Mouse (Mus musculus) ovary, postnatal 36 days (tissue): ENCODE data around the gene Mms19.

Source experiments
- DNase-seq: peaks from one replicate; pipeline ENCODE4 v3.0.0; 2022; ENCODE audit warnings: low spot score, mixed read lengths

Mms19 gene

DNA sequence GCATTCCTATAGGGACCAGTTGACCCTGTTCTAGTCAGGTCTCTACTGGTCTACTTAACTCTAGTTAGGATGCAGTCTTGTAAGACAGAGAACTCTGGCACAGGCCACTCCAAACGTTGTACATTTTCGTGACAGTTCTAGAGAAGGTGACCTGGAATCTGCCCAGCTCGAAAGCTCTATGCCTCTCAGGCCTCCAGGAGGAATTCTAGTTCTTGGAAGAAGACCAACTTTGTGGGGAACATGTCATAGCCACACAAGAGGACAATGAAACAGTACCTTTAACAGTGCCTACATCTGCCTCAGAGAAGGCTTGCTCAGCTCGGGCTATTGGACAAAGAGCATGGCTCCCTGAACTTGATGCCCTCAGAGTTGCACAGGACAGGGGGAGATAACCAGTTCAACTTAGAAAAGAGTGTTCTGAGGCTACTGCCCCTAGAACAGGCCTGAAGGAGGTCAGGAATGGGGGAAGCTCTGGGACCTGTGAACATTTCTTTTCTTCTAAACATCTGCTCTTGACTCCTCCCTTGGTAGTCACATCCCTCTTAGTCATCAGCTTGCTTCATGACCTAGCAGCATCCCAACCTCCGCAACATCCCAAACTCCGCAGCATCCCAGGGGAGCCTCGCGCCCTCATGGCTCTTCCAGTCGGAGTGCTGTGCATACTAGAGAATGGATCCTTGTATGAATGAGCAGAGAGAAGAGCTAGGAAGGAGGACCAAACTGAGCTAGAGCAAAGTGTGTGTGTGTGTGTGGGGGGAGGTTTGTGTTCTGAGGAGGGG is 18.0 kb upstream of the Mms19 start:
- DNase-seq: no peak

DNA sequence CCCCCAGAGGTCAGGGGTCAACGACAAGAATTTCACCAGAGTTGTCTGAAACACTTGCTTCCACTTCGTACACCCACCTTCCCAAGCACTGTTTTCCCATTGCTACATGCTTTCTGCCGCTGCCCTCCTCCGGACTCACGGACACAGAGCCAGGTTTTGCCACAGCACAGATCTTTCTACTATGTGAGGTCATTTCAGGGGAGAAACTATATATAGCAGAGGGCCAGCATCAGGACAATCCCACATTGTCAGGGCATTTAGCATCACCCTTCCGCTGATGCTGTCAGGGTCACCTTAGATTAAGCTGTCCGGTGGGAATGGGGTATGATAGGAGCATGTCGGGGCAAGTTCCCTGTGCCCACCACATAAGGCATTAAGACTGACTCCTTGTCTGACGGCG is 16.1 kb upstream of the Mms19 start:
- DNase-seq: no peak

DNA sequence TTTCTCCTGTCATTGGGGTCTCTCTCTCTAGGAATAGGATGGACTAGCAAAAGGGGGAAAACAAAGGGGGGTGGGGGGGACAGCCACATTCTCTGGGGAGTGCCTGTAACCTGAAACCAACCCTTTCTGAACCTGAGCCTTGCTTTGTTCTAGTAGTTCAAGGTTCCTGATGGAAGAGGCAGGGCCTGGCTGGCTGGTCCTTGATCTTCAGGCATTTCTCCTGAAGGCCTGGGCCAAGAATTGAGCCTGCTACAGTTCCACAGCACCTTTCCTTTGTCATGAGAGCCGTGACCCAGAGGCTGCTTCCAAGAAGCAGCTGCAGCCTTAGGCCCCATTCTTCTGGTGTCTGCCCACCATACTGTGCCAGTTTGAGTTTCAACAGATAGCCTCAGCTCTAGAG is 14.5 kb upstream of the Mms19 start:
- DNase-seq: no peak

DNA sequence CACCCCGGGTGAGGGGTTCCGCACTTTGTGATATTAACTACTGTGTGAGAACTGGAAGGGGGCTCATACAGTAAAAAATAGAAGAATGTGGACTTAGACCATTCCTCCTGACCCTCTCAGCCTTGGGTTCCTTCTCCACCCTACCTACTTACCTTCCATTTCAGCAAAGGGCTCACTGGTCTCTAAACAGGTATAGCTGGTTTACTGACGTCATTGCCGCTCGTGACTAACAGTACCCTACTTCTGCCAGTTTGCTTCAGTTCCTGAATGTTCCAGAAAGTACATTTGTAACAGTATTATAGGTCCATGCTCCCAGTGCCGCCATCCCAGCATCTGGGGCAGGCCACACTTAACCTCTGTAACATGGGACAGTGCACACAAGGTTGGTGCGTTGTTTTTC is 13.1 kb upstream of the Mms19 start:
- DNase-seq: no peak

DNA sequence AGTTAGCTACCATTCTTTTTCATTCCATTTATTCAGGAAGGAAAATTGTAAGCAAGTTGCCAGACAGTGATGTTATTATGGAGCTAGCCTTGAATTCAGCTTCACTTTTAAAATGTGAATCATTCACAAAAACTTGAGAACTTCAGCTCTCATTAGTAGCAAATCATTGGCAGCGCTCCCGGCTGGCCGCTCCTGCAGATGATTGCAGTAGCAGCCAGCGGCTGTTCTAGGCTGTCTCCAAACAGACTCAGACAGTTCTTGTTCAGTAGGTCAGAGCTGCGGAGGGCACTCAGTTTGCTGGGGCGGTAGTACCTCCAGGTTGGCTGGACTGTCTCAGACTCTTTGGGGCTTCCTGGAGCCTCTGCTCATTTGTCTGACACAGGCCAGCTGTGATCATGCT is 12.5 kb upstream of the Mms19 start:
- peak; percentile 78 for DNase-seq

DNA sequence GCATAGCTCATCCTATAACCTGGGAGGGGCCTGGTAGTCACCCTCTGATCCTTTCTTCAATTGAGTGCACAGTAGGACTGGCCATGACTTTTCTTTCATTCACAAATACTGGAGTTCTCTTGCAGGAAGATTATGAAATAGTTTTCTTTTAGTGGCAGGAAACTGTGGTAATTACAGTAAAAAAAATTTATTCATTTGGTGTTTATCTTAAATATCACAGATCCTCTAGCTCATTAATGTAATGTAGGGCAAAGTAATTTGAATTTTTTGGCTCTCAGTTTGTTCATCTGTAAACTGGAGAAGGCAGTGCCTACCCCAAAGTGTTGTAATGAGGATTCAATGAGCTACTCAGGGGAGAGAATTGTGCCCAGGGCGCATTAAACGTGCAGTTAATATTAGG is 12.0 kb upstream of the Mms19 start:
- DNase-seq: no peak

DNA sequence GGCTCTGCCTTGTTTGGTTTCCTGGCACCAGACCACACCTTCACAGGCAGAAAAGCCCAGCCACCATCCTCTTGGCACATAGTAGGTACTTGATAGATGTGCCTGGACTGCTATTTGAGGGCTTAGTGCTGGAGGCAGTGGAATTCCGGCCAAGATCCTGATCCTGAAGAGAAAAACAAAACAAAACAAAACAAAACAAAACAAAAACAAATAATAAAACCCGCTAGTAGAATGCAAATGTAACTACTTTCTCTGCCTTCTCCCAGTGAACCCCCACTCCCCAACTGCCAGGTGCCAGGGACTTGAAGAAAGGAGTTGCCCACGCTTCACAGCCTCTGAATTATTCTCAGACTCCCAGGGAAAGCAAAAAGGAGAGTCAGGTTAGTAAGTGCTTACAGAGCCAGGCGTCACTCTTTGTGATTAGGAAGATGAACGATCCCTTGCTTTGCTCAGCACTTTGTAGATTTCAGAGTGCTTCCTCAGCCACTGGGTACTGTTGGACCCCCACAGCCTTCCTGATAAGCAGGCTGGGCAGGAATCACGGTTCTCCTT is 11.0 kb upstream of the Mms19 start:
- no peak for DNase-seq

DNA sequence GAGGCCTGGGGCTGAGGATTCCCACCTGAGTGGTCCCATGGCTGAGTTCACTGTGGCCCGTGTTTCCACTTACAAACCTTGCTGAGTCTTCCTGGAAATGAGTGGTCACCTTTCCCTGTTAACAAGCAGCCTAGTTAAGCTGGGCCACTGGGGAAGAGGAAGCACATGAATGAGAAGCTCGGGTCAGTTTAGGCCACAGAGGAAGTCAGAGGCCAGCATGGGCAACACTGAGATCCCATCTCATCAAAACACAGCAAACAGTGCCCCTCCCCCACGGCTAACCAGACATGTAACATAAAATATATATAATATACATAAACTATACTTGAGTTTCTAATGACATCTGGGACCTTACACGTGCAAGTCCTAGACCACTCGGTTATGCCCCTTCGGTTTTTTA is 8.9 kb upstream of the Mms19 start:
- no peak for DNase-seq

DNA sequence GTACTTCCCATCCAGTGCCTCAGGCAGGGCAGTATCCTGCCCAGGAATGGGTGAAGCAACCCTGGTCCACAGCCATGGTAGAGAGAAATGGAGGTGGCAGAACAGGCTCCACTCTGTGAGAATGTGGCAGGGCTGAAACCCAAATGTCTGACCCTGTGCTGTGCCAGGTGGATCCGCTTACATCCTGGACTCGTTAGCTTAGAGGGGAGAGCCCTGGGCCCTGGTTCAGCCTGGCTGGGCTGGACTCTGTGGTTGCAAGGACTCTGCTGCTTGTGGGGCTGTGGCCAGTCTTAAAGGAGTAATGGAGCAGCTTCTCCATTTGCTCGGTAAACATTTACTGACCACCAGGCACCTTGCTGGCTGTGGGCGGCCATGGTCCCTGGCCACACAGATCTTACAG is 6.2 kb upstream of the Mms19 start:
- DNase-seq: no peak

DNA sequence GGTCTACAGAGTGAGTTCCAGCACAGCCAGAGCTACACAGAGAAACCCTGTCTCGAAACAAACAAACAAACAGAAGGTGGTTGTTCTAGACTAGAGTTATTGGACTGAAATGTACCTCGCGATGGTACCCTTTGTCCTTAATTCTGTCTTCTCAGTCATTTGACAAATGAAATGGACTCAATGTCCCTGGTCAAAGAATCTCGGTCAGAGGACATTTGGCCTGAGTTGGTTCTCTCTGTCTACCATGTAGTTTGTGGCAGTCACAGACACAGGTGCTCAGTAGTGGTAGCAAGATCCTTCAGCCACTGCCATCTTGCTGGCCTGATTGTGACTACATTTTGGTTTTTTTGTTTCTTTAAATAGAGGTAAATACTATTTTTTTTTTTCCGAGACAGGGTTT is 5.0 kb upstream of the Mms19 start:
- no peak for DNase-seq

DNA sequence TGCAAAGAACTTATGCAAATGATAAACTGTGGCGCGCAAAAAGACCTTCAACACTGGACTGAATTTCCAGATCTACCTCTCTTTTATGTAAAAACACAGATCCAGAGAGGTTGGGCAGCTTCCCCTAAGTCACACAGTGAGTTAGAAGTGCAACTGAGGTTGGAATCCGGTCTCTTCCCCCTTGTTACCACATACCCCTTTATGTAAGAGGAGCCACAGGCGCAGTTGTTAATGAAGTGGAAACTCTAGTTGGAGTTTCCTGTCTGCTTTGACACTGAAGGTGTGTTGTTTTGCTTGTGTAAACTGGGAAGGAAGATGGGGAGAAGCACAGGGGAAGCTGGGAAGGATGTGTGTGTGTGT is 1.8 kb upstream of the Mms19 start:
- DNase-seq: no peak

DNA sequence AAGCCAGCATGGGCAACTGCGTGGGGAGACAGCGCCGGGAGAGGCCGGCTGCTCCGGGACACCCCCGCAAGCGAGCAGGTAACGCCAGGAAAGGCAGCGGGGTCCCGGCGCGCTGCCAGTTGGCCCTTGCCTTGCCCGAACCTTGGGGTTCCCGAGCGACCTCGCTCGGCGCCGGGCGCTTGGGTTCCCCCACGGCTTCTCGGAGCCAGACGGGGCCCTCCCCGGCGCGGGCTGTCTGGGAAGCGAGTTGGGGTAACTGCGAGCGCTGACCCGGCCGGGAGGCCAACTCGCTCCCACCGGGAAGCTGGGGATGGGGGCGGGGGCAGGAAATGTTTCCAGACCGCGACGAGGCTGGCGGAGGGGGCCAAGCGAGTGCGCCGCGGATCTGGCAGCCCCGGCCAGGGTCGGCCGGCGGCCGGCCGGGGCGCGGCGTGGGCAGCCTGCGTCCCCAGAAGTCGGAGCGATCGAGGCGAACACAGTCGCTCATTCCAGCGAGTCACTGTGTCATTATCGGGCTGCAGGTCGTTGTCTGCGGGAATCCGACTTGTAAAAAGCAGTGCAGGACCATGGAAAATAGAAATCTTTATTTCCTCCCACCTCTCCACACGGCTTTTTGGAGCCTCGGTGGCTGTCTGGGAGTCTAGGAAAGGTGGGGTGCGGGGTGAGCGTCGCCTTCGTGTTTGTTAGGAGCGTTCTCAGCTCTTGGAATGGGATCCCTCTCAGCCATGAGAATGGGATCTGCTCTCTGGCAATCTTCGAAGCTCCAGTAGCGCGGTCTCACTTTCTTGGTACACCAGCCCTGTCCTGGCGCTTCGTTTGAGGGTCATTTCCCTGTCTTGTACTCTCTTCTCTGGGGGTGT is 1.2 kb upstream of the Mms19 start:
- DNase-seq: peak; percentile 13

DNA sequence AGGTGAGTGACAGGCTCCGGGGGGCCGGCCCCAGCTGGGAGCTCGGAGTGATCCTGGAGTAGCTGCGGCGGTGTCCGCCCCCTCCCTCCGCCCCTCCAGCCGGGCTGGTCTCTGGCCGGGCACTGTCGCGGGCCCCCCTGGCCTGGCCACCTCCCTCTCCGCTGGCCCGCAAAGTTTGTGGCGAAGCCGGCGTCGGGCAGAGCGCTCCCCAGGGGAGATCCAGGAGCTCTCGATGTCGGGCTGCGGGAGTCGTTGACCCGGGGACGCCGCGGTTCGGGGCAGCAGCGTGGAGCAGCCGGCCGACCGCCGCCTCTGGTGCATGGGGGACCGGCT is 604 bp upstream of the Mms19 start, which contains the start of gene Ubtd1:
Gene Ubtd1 (plus strand): TSS at position 169 of the 333 bp plus-strand sequence.
- DNase-seq: no peak

DNA sequence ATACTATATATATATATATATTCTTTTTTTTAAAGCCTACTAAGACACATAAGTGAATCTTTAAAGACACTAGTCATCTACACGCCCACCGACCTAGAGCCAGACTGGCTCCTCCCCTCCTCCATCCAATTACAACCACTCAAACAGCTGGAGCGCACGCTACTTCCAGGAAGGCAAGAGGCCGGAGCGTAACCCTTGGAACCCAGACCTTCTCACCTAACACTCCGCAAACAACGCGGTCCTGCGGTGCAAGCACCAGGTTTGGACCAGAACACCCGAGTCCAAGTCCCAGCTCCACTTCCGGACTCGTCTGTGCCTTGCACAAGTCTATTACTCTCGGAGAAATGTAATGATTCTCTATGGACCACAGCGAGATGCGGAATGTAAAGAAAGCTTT is 537 bp downstream of the Mms19 start:
- no peak for DNase-seq

DNA sequence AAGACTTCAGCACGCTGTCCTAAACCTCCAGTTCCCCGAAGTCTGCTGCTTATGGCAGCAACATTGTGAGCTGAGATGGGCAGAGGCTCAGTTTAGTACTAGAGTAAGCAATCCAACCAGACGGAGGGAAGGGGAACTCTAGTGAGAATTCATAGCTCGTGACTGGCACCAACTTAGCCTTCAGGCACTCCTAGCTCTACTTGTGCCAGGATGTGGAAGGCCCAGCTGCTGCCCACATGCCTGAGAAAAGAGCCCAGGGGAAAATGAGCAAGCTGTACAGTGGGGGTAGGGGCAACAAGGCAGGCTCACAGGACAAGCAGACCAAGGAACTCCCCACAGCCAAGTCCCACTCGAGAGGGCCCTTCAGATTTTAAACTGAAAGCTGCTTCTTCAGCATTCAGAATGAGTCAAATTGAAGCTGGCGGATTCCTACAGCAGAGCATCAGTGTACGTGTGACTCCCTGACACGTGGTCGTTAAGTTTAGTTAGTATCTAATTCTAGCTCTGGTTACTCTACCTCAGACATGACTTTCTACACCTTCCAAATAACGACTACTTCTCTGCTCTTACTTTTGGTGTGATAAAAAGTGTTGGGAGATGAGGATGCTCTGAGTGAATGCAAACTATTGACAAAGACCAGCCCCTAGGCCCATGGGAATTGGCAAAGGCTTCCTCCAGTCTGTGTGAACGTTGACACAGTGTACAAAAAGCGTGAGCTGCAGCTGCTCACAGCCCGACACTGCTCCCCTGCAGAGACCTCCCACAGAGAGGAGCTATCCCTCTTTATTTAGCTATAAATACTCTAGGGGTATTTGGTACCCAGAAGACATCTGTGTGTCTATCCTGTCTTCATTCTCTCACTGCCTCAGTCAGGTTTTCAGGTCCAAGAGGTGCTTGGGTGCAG is 6.8 kb downstream of the Mms19 start:
- DNase-seq: no peak

DNA sequence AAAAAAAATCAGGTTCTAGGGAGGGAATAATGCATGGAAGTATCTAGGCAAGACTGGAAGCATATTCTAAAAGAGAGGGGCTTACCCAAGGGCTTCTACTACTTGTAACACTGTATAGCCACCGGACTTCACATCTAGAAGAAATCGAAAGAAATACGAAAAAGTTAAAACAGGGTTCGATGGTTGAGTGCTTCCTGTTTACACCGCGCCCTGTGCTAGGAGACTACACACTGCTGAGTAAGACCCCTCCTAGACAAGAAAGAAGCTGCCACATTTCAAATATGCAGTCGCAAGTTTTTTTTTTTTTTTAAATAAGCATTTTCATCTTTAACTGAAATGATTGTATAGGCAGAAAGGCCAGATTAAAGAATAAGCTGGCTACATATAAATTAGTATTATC is 11.3 kb downstream of the Mms19 start:
- DNase-seq: no peak

DNA sequence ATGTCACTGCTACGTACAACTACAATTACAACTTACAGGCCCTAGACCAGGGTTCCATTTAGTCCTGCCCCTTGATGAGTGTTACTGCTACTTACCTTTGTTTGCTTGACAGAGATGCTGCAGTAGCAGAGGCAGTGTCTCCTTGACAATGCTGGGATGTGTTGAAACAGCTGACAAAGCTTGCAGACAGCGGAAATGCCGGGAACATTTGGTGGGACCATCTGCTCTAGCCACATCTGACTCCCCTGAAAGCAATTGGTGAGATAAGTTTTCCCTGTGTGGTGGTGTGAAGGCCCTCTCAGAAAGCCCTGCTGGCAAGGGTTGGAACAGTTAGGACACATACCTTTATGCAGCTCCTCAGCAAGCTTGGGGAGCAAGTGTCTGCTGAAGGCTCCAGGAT is 27.4 kb downstream of the Mms19 start:
- DNase-seq: no peak

DNA sequence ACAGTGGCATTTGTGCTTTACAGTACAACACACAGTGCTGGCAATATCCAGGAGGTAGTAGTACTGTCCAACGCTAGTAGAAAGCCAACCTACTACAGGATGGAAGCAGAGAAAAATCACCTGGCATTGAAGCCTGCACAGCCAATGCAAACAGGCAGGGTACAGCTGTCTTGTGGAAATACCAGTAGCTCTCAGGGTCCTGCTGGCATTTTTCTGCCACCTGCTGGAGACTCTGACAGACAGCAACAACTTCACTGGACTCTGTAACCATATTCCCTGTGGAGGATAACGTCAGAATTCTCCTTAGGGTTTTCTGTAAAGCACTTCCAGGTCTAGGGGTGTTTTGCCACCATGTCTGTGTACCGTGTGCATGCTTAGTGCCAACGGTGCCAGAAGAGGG is 28.7 kb downstream of the Mms19 start:
- DNase-seq: no peak

DNA sequence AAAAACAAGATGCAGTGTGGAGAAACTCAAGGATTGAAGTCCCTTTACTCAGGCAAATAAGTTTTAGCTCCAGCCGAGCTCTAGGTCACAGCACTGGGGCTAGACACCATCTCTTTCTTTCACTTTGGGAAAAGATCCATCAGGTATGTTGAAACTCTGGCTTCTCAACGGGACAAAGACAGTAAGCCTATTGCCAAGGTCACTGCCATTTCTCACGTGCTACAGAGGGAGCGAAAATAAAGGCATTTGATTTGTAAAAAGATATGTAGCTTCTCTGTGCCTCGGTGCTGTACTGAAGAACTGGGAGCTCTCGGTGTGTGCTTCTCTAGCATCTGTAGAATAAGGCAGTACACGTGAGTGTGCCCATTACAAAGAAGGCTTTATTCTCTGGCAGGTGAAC is 37.1 kb downstream of the Mms19 start:
- DNase-seq: no peak

DNA sequence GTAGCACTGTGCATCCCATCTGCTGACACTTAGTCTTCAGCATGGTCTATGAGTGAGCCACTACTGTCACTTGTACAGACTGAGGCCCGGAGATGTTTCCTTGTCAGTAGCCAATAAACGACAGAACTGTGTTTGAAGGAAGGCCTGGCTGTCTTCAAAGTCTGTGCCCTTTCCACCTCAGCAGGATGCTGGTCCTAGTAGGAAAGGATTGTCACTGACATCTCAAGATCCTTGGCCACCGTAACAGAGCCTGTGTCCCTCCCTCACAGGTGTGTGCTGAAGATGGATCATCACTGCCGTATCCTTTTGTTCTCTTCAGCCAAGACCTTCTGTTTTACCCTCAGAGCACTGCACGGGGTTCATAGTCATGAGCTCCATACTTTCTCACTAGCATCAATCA is 42.4 kb downstream of the Mms19 start:
- no peak for DNase-seq

DNA sequence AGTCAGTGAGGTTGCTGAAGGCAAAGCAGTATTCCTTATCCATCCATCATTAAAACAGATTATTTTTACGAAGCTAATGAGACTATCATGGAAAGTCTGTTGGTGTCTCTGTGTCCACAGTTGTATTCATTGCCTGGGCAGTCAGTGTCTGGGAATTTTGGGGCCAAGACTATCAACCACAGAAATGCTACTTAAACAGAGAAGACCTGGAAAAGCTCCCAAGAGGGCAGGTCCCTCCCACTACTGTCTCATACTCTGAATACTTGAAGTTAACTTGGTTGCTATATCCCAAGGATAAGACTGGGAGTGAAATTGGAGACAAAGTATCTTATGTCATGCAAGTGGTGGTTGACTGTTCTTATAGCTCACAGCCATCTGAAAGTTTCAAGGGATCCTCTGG is 45.0 kb downstream of the Mms19 start:
- no peak for DNase-seq

DNA sequence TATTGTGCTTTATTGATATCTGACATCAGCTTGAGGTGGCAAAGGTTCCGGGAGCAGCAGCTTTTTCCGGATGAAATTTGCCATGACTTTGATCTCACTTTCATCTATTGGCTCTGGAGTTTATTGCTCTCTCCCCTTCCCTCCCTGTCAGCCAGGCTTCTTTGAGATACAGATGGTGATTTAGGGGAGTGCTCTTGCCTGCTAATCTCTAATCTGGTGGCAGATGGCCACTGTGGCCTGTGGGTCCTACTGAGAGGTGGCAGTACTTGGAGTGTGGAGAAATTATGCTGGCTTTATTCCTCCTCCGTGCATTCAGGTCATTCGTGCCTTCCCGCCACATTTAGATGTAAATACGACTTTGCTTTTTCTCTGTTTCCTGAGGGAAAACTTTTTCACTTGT is 46.8 kb downstream of the Mms19 start:
- no peak for DNase-seq
